Mouse (Mus musculus) c-Kit-positive CD71-negative TER-119-negative erythroid progenitor cells, embryonic 14.5 days (primary cell): Measurements from ENCODE around the gene Mrln.
A peak's percentile ranks its signal among the peaks of the same experiment; 100 is the strongest.
"Not testable (repeated sequence)": the region's sequence is repeated elsewhere in the genome, so short reads cannot be mapped to it uniquely, and the experiment has no call there.

ENCODE experiments used
- DNase-seq: peaks from one replicate; pipeline ENCODE4 v3.0.0-alpha.2; 2013; ENCODE audit warnings: low read depth

Mrln gene

DNA sequence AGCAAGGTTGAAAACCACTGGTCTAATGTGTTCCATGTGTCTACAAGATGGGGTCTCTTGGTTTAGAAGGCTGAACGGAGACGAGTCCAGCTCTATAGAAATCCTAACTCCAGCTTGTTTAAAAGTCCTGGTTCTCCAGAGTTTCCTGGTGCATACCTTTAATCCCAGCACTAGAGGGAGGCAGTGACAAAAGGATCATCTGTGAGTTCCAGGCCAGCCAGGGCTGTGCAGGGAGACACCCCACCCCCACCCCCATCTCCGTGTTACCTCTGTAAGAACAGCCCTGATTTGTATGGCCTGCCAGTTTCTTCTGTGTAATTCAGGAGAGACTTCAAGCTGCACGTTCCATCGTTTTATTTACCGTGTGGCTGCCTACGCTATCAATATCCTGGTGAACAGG is 8.7 kb upstream of the Mrln start:
- no peak for DNase-seq

DNA sequence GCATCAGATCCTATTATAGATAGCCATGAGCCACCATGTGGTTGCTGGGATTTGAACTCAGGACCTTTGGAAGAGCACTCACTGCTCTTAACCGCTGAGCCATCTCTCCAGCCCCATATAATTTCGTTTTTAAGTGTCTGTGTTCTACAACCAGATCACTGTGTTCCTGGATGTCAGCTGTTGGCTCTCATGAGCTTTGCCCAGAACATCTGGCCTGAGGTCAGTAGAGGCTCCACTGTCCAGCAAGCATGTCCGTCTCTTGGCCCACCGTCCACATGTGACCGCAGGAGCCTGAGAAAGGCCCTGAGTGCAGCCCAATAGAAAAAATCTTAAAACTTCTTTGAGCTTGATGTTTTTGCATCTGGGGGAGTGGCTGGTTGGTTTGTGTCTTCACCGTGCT is 7.8 kb upstream of the Mrln start:
- DNase-seq, result no peak

DNA sequence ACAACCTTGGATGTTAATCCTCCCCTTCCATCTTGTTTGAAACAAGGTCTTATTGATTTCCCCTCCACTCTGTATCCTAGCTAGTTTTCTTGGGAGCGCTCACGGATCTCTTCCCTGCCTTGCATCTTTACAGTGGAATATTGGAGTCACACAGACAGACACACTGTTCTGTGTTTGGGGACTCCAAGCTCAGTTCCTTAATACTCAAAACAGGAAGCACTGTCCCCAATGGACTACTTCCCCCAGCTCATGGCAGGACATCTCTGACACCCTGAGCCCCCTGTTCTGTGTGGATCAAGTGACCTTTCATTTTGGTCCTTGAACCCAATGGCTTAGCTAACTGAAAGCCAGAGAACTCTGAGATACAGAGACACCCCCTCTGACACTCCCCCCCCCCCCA is 6.9 kb upstream of the Mrln start:
- DNase-seq, result no peak

DNA sequence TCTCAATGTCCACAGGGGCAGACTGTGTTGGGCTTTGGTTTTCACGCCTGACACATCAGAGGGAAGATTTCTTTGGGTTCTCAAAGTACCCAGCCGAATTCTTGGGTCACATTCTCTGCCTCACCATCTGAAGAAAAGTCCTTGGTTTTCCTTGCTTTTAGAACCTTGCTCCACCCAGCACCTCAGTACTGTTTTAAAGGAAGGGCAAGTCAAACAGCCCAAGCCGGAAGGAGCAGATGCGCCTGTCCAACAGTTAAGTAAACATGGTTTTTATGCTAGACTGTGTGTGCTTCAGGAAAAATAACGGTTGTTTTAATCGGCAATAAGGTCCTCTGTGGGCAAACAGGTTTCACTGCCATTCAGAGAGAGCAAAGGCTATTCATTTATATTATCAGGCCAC is 6.5 kb upstream of the Mrln start:
- DNase-seq, result no peak

DNA sequence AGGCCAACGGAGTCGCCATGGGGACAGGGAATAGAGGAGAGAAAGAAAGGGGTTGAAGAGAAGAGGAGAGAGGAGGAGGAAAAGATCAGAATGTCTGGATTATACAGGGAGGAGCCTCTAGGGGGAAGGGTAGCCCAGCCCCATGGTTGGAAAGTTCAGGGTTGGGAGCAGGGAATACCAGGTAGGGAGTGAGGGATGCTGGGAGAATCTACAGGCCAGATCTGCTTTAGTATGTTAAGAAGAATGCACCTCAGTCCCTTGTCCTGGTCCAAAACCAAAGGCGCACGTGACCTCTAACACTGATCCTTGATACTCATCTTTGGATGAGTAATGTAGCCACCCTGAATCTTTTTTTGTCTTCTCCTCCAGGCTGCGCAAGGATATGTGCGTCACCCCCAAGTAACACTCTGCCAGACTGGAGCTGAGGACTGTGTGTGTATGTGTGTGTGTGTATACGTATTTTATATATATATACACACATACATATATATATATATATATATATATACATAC is 5.5 kb upstream of the Mrln start:
- no peak for DNase-seq

DNA sequence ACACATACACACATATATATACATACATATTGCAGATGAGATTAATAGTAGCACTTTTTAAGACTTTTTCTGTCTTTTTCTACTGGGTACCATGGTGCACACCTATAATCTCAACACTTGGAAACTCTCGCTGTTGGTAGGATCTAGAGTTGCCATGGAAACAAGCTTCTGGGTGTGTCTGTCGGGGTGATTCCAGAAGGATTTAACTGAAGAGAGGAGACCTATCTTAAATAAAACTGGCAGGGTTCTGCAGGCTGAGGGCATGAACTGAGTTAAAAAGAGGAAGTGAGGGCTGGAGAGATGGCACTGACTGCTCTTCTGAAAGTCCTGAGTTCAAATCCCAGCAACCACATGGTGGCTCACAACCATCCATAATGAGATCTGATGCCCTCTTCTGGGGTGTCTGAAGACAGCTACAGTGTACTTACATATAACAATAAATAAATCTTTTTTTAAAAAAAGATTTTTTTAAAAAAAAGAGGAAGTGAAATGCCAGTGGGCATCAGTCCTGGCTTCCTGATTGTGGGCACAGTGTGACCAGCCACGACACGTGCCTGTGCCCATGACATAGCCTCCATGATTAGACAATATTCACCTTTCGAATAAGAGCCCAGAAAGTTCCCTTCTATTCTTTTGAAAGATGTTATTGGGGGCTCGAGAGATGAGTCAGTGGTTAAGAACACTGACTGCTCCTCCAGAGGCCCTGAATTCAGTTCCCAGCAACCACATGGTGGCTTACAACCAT is 4.8 kb upstream of the Mrln start:
- DNase-seq, result no peak

DNA sequence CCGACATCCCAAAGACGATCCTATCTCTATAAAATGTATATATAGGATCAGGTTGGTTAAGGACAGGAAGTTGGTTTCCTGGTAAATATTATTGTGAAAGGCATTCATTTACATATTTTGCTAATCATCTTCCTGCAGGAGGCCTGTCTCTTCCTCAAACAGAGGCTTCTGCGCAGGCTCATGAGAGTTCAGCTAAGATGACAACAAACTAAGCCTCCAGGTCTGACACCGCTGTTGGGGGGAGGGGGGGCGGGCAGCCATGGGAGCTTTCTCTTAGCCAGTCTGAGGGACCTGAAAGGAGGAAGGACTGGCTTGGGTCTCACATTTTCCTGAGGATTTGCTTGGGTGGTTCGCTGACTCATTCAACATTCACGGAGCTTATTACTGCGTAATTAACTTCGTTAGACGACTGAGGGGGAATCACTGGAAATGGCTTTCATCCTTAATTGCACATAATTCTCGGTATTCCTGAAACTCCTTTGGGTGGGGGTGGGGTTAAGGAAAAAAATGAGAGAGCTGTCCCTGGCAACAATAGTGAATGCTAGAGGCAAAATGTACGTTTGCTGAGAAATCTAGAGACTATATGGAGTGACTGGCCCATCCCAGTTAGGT is 3.5 kb upstream of the Mrln start:
- DNase-seq, result no peak

DNA sequence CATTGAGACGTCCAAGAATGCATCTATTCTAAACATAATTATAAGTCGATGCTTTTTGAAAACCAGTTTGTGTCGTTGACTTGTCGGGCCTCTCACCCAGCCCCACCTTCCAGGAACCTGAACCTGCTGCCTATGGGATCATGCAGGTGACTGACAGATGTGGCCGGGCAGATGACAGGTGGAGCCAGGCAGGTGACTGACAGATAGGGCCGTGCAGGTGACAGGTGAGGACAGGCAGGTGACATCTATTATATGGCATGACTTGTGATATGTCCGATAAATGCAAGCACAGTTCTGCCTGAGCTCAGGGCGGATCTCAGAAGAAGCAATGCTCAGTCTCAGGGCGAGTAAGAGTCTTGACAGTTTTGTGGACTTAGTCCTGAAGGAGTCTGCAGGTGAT is 6.8 kb downstream of the Mrln start:
- no peak for DNase-seq

DNA sequence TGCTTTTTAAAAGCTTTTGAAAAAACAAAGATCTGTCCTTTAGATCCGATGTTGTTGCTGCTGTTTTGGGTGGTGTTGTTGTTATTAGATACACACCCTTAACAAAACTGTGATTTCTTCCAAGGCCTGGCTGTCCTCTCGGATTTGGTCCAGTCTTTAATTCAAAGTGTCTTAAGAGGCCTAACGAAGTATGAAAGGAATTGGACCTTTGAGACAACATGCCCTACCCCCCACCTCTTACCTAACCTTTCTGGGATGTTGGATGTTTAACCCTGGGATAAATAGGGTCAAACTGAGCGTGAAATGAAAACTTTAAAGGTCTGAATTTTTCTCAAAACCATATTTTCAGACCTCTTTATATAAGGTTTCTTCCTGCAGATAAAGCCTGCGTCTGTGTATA is 16.5 kb downstream of the Mrln start:
- DNase-seq, result no peak

DNA sequence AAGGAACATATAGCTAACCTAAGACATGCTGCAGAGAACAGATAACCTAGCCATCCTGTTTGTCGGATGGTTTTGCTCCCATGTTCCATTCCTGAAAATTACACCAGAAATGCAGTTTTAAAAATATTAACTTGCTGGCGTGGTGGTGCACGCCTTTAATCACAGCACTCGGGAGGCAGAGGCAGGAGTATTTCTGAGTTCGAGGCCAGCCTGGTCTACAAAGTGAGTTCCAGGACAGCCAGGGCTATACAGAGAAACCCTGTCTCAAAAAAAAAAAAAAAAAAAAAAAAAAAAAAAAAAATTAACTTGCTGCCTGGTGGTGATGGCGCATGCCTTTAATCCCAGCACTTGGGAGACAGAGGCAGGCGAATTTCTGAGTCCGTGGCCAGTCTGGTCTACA is 17.8 kb downstream of the Mrln start:
- DNase-seq, result not testable (repeated sequence)

DNA sequence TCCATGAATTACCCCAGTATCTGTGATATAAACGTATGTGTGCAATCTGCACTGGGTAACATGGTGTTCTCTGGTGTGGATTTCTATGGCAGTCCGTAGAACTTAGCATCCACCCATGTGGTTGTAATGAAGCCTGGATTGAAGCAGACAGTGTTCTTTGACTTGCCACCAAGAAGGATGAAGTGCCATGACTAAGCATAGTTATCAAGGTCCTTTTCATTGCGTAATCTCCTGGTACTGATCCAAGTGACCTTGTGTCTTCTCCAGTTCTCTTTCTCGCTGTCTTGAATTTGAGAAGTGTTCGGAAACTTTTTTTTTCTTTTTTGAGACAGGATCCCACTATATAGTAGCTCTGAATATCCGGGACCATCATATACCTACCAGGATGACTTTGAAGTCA is 20.1 kb downstream of the Mrln start:
- no peak for DNase-seq

DNA sequence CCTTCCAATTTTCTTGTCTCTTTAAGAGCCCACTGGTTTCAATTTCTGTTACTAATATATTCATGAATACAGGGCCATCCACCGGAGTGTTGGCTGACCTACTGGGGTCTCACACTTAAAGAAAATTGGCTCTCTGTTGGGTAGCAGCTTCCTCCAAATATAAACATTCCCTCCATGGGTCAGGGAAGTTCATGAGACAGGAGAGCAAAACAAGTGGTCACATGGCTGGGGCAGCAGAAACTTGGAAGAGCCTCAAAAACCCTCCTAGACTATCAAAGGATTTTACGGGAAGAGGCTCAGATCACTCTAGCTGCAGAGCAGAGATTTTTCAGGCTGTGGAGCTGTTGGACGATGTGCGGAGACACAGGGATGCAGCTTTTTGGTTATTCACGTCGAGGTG is 21.3 kb downstream of the Mrln start:
- no peak for DNase-seq

DNA sequence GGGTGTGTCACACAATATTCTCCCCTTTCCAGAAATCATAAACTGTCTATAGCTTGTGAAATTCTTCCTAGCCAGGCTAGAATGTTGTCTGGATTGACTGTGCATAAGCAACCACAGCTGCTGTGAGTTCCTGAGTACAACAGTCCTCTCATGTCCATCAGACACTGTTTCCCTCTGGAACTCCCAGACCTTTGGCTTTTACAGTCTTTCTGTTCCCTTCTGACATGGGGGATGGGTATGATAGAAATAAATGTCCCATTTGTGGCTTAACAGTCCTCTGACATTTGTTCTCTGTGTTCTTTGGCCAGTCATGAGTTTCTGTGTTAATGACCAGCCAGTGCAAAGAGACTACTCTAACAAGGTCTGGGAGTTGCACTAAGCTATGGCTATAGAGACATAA is 22.1 kb downstream of the Mrln start:
- no peak for DNase-seq

DNA sequence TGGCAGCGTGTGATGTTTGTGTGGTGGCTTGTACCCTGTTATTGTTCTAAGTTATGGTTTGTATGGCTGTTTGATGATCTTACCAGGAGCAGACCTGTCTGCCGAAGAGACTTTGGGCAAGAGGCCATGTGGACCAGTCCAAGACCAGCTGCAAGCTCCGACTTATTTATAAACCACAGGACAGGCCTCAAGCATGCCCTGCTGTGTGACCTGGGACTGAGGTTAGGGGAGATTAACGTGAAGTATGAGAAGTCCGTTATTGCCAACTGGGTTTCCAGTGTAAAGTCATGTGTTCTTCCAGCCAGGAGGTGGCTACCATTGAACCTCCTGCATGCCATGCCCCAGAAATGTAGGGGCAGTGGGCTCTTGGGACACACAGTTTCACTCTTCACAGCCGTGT is 25.9 kb downstream of the Mrln start:
- no peak for DNase-seq

DNA sequence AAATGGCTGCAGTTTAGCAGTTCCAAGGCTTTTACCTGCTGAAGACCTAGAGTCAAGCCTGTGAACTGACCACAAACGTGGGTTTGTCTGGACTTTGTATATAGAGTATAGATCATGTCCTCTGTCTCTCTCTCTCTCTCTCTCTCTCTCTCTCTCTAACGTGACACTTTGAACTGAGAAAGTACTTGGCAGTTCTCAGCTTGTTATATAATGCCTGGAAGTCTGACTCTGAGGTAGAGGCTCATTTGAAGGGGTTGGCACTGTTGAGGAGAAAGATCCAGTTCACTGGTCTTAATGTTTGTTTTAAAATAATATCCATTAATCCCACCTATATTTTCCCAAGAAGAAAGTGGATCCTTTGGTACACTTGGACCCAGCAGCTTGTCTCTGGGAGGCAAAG is 33.5 kb downstream of the Mrln start:
- no peak for DNase-seq

DNA sequence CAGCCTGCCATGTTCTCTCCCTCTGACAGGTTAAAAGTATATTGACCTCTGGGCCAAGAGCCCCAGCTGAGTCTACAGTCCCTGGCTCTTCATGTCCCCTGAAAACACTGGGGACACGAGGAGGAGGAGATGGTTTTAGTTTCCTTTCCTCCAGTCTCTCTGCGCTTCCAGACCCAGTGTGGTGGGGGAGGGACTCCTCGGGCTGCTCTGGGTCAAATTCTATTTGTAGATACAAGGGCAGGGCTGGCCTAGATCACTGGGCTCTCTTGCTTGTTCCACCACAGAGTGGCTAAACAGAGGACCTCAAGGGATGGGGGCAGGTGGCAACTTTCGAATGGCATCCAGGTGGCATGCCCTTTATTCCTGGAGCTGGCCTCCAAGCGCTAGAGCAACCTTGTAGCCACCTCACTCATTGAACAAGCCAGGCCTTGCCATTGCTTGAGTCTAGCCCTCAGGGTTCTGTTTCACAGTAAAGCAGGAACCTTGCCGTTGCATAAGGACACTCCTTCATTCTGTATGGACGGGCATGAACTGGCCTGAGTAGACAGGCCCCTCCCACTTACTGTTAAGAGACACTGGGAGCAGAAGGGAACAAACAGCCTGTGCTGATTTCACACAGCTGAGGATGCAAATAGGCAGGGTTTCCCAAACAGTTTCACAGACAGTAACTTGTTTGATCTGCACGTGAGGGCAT is 38.4 kb downstream of the Mrln start:
- no peak for DNase-seq

DNA sequence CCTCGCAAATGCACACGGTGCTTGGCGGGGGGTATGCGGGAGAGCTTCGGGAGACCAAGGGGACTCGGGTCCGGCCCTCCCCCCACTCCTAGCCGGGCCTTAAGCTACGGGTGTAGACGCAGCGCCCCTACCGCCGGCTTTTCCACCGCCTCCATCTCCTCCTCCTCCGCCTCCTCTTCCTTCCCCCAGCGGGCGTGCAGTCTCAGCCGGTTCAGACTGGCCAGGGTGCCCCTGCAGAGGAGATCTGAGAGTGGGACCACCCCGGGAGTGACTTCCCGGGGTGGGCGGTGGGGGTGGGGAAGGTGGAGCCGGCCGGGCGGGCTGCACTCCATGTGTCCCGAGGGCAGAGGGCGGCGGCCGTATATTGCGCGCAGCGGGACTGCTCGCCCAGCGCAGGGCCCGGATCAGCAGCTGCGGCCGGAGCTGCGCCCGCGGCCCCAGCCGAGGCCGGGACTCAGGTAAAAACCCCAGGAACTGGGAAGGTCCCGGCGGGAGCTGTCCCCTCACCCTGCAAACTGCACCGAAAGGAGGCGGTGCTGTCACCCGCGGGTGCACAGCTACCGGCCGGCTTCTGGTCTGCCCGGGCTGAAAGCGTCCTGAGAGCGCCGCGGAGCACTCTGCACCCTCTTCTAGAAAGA is 40.6 kb downstream of the Mrln start, which contains the start of gene Slc16a9:
Gene Slc16a9 (plus strand): TSS at position 180 of the 638 bp plus-strand sequence.
- DNase-seq, result peak; percentile 18

DNA sequence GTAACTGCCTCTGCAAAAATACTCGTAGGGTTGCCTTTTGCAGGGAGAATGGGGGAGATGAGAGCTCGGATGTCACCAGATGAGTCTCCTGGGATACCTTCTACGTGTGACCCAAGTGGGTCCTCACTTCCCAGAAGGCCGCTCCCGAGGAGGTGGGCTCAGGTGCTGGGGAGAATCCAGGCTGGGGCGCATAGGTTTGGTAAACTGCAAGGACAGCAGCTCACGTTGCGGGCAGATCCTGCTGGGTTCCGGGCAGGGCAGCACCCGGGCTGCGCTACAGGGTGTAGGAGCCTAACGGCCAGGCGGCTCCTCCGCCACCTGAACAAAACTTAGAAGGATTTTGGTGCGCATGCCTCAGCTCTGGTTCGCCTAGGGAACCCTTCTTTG is 41.1 kb downstream of the Mrln start:
- no peak for DNase-seq

DNA sequence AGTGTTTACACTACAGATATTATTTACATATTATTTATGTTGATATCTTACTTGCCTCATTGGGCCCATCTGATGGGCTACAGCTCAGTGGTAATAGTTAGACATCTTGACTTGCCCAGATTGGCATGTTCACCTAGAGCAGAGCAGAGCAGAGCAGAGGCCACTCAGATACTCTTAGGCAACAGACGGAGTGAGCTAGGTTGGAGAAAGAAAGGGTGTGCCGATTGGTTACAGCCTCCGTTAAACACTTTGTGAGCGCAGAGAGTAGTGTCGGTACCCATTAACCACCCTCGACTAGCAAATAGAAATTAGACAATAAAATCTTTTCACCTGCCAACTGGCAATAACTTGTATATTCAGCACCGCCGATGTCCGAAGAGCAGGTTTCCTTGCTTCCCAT is 41.6 kb downstream of the Mrln start:
- DNase-seq, result no peak

DNA sequence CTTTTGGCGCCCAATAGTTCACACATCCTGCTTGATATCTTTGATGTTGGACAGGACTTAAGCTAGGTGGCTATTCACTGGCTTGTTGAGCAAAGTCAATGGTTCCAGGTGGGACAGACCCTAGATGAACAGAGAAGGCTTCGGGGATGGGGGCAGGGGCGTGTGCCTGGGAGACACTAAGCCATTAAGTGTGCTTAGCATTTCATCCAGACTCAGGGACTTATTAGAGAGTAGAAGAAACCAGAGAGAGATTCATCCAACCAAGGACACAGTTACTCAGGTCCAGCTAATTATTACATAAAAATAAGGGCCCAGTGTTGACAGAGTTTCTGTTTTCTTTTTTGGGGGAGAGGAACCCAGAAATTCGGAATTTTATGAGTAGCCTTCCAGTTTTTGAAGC is 45.9 kb downstream of the Mrln start:
- DNase-seq, result no peak

DNA sequence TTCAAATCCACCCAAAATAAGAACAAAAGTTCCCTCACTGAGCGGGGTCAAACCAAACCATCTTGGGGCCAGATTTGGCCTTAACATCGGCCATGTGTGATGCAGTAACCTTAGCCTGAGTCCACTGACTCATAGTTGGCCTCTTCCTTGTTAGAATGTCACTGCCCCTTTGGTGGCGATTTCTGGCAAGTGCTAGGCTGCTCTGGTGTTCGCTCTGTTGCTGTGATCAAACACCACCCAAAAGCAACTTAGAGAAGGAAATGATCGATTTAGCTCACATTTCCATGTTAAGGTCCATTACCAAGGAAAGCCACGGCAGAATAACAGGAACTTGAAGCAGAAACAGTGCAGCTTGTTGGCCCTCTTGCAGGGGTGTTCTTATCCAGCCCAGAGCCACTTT is 46.3 kb downstream of the Mrln start:
- DNase-seq, result no peak

DNA sequence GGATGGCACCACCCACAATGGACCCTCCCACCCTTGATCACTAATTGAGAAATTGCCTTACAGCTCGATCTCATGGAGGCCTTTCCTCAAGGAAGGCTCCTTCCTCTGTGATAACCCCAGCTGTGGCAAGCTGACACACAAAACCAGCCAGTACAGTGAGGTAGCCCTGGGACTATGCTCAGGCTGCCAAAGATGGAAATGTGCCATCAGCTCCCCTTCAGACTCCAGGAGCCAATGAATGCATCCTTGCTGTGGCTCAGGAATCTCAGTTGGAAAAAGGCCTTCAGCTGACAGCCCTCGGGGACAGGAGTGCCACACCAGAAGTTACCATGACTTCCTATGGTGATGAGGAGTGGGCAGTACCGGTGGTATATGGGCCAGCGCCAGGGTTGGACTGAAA is 50.2 kb downstream of the Mrln start:
- no peak for DNase-seq
